Mouse (Mus musculus) forebrain, embryonic 12.5 days (tissue): ENCODE measurements around the gene Nf1. TPM values are rescaled to one million over a fixed set of nuclear protein-coding genes. Genes with fewer than 3 reads are reported as not detected.

Source experiments
- ATAC-seq: fragments of 200-750 bp; cut with Nextera tagmentation; 2 replicates; pipeline ENCODE4 v1.8.0; 2017; ENCODE audit warnings: moderate TSS enrichment; ENCODE audit not compliant: low FRiP score
- H3K27ac ChIP-seq: fragments of 300-500 bp; sonication (generic); 2 replicates; pipeline ENCODE4 v1.5.1; 2016; ENCODE audit warnings: mild to moderate bottlenecking
- H3K27me3 ChIP-seq: fragments of 300-500 bp; sonication (generic); 2 replicates; pipeline ENCODE4 v1.6.1; 2016; ENCODE audit warnings: mild to moderate bottlenecking
- H3K36me3 ChIP-seq: fragments of 300-500 bp; sonication (generic); replicated peaks from 2 replicates; pipeline ENCODE4 v1.6.1; 2016; ENCODE audit warnings: mild to moderate bottlenecking
- H3K4me1 ChIP-seq: fragments of 300-500 bp; sonication (generic); 2 replicates; pipeline ENCODE4 v1.6.1; 2016
- H3K4me2 ChIP-seq: fragments of 300-500 bp; sonication (generic); 2 replicates; pipeline ENCODE4 v1.6.1; 2016; ENCODE audit warnings: mild to moderate bottlenecking, moderate library complexity
- H3K4me3 ChIP-seq: fragments of 300-500 bp; sonication (generic); replicated peaks from 2 replicates; pipeline ENCODE4 v1.5.1; 2016; ENCODE audit warnings: mild to moderate bottlenecking
- H3K9ac ChIP-seq: fragments of 300-500 bp; sonication (generic); 2 replicates; pipeline ENCODE4 v1.6.1; 2016; ENCODE audit warnings: mild to moderate bottlenecking
- H3K9me3 ChIP-seq: fragments of 300-500 bp; sonication (generic); 2 replicates; pipeline ENCODE4 v1.6.1; 2016
- WGBS: fragments of 180-500 bp; shearing (Covaris S2); methylation state at CpG from one replicate; pipeline ENCODE4 v1.1.7; 2016; 5-methylcytosine and 5-hydroxymethylcytosine counted together
- polyA plus RNA-seq: library from polyadenylated mRNA; unstranded; fragments of >200 nt; fragmentation: Nextera tagmentation; extraction: Ambion mirVana; gene quantifications from 2 replicates; pipeline ENCODE4 v1.2.1, GENCODE M21; 2016

The Nf1 gene
- polyA plus RNA-seq, 1 experiment from 2014 or later = 8.9 TPM

DNA sequence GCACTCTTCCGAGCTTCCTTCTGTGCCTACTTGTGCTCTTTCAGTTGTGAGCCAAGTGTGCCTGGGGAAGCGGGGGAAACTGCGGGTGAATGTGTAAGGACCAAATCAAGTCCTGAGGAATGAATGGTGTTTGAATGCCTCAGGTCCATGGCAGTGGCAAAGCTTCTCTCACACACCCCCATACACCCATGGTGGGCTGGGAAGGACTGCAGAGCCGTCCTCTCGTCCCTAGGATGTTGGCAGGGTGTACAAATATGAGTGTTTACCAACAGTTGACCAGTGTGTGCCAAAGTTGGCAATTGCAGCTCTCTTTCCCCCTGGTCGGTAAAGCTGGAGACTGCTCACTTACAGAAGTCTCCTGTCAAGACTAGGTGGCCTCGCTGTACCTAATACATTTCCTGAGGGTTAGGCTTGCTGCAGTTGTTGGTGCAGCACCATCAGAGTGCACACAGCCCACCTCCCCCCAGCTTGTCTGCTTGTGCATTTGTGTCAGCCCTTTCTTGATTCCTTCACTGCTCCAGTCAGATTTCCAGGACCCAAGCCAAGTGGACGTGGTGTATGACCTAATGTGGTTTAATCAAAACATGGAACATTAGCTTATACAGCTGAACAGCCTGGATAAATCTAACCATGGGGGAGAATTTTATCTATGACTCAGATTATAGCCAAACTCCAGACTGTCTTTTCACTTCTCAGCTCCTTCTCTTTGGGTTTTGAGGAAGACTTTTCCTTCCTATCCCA lies 194.6 kb downstream of the Nf1 start:
- H3K4me3 ChIP-seq = no peak overlapping the region
- H3K36me3 ChIP-seq = peaks cover 24% of the 10 kb centered on the region
- H3K4me2 ChIP-seq = no peak overlapping the region
- 79% methylated on average over 8 of the region's 8 CpGs for WGBS
- no peaks in the 10 kb centered on the region for H3K27me3 ChIP-seq
- no peak overlapping the region for H3K27ac ChIP-seq
- no peak overlapping the region for H3K9ac ChIP-seq
- peaks cover 12% of the 10 kb centered on the region; the same call in 1 of the 2 replicates for H3K4me1 ChIP-seq
- no peak for ATAC-seq
- H3K9me3 ChIP-seq = no peaks in the 10 kb centered on the region

DNA sequence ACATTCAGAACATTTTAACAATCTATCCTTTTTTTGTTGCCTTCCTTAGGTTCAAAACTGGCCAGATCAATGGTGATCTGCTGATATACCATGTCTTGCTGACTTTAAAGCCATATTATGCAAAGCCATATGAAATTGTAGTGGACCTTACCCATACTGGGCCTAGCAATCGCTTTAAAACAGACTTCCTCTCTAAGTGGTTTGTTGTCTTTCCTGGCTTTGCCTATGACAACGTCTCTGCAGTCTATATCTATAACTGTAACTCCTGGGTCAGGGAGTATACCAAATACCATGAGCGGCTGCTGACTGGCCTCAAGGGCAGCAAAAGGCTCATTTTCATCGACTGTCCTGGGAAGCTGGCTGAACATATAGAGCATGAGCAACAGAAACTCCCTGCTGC lies 196.1 kb downstream of the Nf1 start:
- H3K4me1 ChIP-seq = peaks cover 12% of the 10 kb centered on the region; the same call in 1 of the 2 replicates
- H3K27ac ChIP-seq = no peak overlapping the region
- WGBS = 96% methylated on average over 4 of the region's 4 CpGs
- H3K9me3 ChIP-seq = no peaks in the 10 kb centered on the region
- H3K4me3 ChIP-seq = no peak overlapping the region
- H3K9ac ChIP-seq = no peak overlapping the region
- no peak for ATAC-seq
- no peaks in the 10 kb centered on the region for H3K27me3 ChIP-seq
- no peak overlapping the region for H3K4me2 ChIP-seq
- H3K36me3 ChIP-seq = peaks cover 32% of the 10 kb centered on the region

DNA sequence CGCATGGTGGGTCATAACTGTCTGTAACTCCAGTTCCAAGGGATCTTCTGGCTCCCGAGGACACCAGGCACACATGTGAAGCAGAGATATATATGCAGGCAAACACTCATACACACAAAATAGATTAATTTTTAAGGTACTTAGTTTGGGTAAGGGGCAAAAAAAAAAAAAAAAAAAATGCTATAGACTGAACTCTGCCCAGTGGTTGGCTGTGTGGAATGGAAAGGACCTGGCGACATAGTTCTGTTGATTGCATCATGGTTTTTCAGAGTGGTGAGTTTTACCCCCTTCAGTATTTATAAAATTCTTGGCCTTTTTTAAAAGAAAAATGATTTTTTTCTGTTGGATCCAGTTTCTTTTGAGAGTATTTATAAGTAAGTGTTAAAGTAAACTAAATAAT lies 196.8 kb downstream of the Nf1 start:
- peaks cover 12% of the 10 kb centered on the region; the same call in 1 of the 2 replicates for H3K4me1 ChIP-seq
- H3K27ac ChIP-seq = no peak overlapping the region
- no peak overlapping the region for H3K9ac ChIP-seq
- ATAC-seq = no peak
- H3K9me3 ChIP-seq = no peaks in the 10 kb centered on the region
- peaks cover 35% of the 10 kb centered on the region for H3K36me3 ChIP-seq
- H3K4me2 ChIP-seq = no peak overlapping the region
- H3K4me3 ChIP-seq = no peak overlapping the region
- WGBS = 98% methylated on average over 3 of the region's 3 CpGs
- no peaks in the 10 kb centered on the region for H3K27me3 ChIP-seq

DNA sequence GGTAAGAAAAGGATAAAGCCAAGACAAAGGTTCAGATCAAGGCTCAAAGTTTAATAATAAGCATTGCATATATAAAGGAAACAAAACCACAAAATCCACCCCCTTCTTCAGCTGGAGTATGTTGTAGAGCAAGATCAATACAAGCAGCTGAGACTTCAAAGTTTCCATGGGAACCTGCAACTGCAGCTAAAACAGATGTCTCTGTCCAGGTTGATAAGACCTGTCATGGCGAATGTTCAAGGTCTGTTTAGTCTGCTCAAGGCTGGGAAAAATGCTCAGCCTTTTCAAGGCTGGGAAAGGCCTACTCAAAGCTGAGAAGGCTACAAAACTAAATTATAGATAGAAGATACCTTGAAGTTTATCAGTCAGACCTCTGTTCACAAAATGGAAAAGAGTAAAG lies 213.1 kb downstream of the Nf1 start:
- H3K9me3 ChIP-seq = no peaks in the 10 kb centered on the region
- no peaks in the 10 kb centered on the region for H3K4me1 ChIP-seq
- no peak overlapping the region for H3K27ac ChIP-seq
- H3K36me3 ChIP-seq = peaks cover 84% of the 10 kb centered on the region
- no peak overlapping the region for H3K9ac ChIP-seq
- no peak for ATAC-seq
- no peak overlapping the region for H3K4me2 ChIP-seq
- H3K27me3 ChIP-seq = no peaks in the 10 kb centered on the region
- WGBS = 87% methylated on average over 1 of the region's 1 CpGs
- H3K4me3 ChIP-seq = no peak overlapping the region

DNA sequence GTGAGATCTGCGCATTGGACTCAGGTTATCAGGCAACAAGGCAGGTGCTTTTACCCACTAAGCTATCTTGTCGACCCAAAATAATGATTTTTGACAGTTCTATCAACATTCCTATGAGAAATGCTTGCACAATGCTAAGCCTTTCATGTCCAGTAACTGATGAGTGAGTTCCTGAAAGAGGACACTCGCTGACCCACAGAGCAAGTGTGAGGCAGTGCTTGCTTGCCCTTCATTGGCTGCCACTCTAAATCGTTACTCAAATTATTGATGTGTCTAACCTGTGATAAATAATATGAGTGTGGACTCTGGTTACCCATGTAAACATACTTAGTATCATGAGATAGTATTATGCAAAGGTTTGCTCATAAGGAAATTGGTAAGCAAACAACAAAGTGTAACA lies 221.0 kb downstream of the Nf1 start:
- H3K9ac ChIP-seq = no peak overlapping the region
- H3K36me3 ChIP-seq = peaks cover 79% of the 10 kb centered on the region
- H3K4me3 ChIP-seq = no peak overlapping the region
- ATAC-seq = no peak
- H3K9me3 ChIP-seq = no peaks in the 10 kb centered on the region
- H3K27me3 ChIP-seq = no peaks in the 10 kb centered on the region
- no peak overlapping the region for H3K4me2 ChIP-seq
- WGBS = 98% methylated on average over 4 of the region's 4 CpGs
- no peaks in the 10 kb centered on the region for H3K4me1 ChIP-seq
- no peak overlapping the region for H3K27ac ChIP-seq

DNA sequence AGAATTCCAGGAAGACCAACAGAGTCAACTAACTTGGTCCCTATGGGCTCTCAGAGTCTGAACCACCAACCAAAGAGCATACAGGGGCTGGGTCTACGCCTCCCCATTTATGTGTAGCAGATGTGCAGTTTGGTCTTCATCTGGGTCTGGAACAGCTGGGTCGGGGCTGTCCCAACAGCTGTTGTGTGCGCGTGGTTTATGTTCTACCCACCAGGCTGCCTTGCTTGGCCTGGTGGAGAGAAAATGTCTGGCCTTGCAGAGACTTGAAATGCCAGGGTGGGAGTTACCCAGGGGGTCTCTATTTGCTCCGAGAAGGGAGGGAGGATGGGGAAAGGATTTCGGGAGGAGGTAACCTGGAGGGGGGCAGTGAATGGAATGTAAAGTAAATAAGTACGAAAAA lies 224.0 kb downstream of the Nf1 start:
- Histone ChIP-seq H3K4me2 (no peak overlapping the region), H3K36me3 (peaks cover 79% of the 10 kb centered on the region), H3K9ac (no peak overlapping the region), H3K9me3 (no peaks in the 10 kb centered on the region), H3K27ac (no peak overlapping the region), H3K4me3 (no peak overlapping the region), H3K27me3 (no peaks in the 10 kb centered on the region), H3K4me1 (no peaks in the 10 kb centered on the region)
- ATAC-seq = no peak
- WGBS = 92% methylated on average over 7 of the region's 7 CpGs

- Histone ChIP-seq H3K4me2 (no peak overlapping the region), H3K27ac (no peak overlapping the region), H3K36me3 (peaks cover 85% of the 10 kb centered on the region), H3K4me3 (no peak overlapping the region), H3K9me3 (no peaks in the 10 kb centered on the region), H3K27me3 (no peaks in the 10 kb centered on the region), H3K9ac (no peak overlapping the region), H3K4me1 (no peaks in the 10 kb centered on the region)
- no peak for ATAC-seq
- WGBS = 64% methylated on average over 1 of the region's 1 CpGs
These were observed 227.5 kb downstream of the Nf1 start for GRCm38 (mm10) chr11:79566947-79567346.

- 96% methylated on average over 11 of the region's 11 CpGs for WGBS
- no peak overlapping the region for H3K4me3 ChIP-seq
- no peak overlapping the region for H3K9ac ChIP-seq
- H3K9me3 ChIP-seq = no peaks in the 10 kb centered on the region
- no peak overlapping the region for H3K27ac ChIP-seq
- H3K36me3 ChIP-seq = peaks cover 82% of the 10 kb centered on the region
- no peak overlapping the region for H3K4me2 ChIP-seq
- H3K4me1 ChIP-seq = no peaks in the 10 kb centered on the region
- H3K27me3 ChIP-seq = no peaks in the 10 kb centered on the region
- ATAC-seq = no peak
These were observed 228.9 kb downstream of the Nf1 start for GRCm38 (mm10) chr11:79568197-79568911.

DNA sequence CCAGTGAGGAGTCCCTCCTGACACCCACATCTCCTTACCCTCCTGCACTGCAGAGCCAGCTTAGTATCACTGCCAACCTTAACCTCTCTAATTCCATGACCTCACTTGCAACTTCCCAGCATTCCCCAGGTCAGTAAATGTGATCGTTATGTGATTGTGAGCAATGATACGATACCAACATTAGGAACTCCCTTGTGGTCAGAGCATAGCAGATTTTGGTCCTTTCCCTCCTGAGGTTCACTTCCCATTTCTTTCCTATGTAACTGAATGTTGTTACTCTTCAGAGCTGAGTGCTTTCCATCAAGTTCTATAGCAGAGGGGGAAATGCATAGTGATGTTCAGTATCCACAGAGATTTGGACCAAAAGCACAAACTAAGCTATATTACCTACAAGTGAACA lies 230.8 kb downstream of the Nf1 start:
- no peak for ATAC-seq
- Histone ChIP-seq H3K4me1 (no peaks in the 10 kb centered on the region), H3K27me3 (no peaks in the 10 kb centered on the region), H3K9ac (no peak overlapping the region), H3K4me3 (no peak overlapping the region), H3K9me3 (no peaks in the 10 kb centered on the region), H3K4me2 (no peak overlapping the region), H3K36me3 (peaks cover 81% of the 10 kb centered on the region), H3K27ac (no peak overlapping the region)
- 97% methylated on average over 2 of the region's 2 CpGs for WGBS

DNA sequence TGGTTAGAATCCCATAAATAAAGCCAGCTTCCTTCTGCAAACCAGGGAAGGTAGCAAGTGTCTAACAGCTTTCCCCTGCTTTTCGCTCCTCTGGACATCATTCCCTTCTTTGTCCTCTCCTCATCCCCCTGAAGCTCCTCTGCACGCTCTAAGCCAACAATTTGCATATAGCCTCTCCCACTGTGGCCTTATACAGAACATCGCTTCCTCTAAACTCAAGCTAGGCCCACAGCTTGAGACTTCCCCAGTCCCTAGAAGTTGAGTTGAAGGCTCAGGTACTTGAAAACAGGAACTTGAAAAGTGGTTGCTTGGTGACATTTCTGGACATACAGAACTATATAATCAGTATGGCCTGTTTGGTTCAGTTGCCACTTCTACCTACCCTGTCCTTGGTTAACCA lies 234.3 kb downstream of the Nf1 start:
- 81% methylated on average over 3 of the region's 3 CpGs for WGBS
- Histone ChIP-seq H3K4me2 (no peak overlapping the region), H3K27me3 (no peaks in the 10 kb centered on the region), H3K4me1 (no peaks in the 10 kb centered on the region), H3K36me3 (peaks cover 67% of the 10 kb centered on the region), H3K27ac (no peak overlapping the region), H3K9me3 (no peaks in the 10 kb centered on the region), H3K9ac (no peak overlapping the region), H3K4me3 (no peak overlapping the region)
- ATAC-seq = no peak

DNA sequence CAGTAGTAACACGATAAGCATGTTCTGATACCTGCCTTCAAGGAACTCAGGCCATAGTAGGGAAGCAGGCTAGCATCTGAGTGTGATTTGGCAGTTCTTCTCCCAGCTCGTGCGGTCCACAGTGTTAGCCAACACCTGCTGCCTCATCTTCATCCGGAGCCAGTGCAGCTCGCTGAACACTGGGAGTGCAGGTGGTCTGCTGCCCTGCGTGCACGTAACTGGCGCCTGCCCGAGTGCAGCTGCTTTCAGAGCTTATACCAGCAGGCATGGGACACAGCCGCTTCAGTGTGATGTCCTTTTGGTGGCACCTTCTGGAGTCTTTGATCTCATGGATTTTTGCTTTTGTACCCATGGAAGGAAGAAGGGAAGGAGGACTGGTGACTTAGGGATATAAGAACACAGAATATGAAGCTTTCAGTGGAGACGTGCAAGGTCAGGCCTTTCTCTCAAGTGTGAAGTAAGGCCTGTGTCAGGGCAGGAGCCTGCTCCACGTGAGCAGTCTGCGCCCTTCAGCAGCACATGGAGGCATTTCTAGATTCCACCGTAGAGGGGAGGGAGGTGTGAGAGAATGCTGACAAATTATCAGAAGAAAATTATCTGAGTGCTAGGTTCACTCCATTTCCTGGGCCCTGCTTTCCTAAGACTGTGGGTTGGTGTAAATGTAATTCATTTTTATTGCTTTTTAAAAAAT lies 236.0 kb downstream of the Nf1 start:
- peaks cover 56% of the 10 kb centered on the region for H3K36me3 ChIP-seq
- WGBS = 94% methylated on average over 14 of the region's 14 CpGs
- H3K4me3 ChIP-seq = no peak overlapping the region
- no peak overlapping the region for H3K9ac ChIP-seq
- H3K4me2 ChIP-seq = no peak overlapping the region
- no peaks in the 10 kb centered on the region for H3K9me3 ChIP-seq
- no peaks in the 10 kb centered on the region for H3K4me1 ChIP-seq
- ATAC-seq = no peak
- no peaks in the 10 kb centered on the region for H3K27me3 ChIP-seq
- H3K27ac ChIP-seq = no peak overlapping the region

DNA sequence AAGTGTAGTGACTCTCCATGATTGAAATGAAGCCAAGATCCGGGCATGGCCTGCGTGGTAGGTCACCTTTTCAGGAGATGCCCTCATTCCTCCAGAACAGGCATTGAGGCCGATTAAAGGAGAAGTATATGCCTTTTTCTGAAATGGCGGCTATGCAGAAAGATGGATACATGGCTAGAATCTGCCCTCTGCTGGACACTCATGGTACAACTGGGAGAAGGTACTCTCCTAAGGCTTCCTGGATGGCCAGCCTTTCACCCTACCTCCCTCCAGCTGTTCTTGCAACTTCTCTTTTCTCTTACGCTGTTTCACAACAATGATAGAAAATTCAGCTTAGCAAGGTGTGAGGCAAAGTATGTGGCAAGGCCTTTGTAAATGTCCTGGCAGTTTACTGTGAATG lies 238.2 kb downstream of the Nf1 start:
- no peak overlapping the region for H3K4me2 ChIP-seq
- no peaks in the 10 kb centered on the region for H3K27me3 ChIP-seq
- ATAC-seq = peak; percentile 41; the same call in 1 of the 2 replicates
- no peaks in the 10 kb centered on the region for H3K9me3 ChIP-seq
- no peak overlapping the region for H3K27ac ChIP-seq
- H3K9ac ChIP-seq = no peak overlapping the region
- 52% methylated on average over 5 of the region's 5 CpGs for WGBS
- peaks cover 37% of the 10 kb centered on the region for H3K36me3 ChIP-seq
- H3K4me3 ChIP-seq = no peak overlapping the region
- H3K4me1 ChIP-seq = no peaks in the 10 kb centered on the region
